Mouse (Mus musculus): ENCODE measurements around the gene Eif3c. TPM values are rescaled to one million over a fixed set of nuclear protein-coding genes. Genes with fewer than 3 reads are reported as not detected.

Eif3c gene
- total RNA-seq, 2 experiments from 2014 or later: 199 to 243 TPM

GRCm38 (mm10) chr7:126496475-126496874, 69.7 kb downstream of the Eif3c start:
- no peak for DNase-seq (ENCODE audit: low spot score in 2 of 2)

Small RNA genes lying within 50 kb of the gene (microRNA-seq; reads per million reads assigned to microRNA genes)
- gene Mir7059 (ENCODE audit: borderline number of aligned reads in 2 of 2): 0.47 to 1.8 reads per million in 2 experiments

Other genes starting within 250 kb of the Eif3c start
- gene Lat, start 196.8 kb downstream of the Eif3c start, total RNA-seq (2021): 1 to 10 TPM in 1 of 2 experiments, under 1 TPM in 1; 0.70 to 1.4 TPM
- gene Spns1, start 189.0 kb downstream of the Eif3c start, total RNA-seq (2021): 10 to 100 TPM; 38.2 to 44.1 TPM
- 1 to 10 TPM; 5.1 to 6.0 TPM for gene Nfatc2ip, start 169.7 kb downstream of the Eif3c start, total RNA-seq (2021)
- gene Cd19, start 151.5 kb downstream of the Eif3c start, total RNA-seq (2021): under 1 TPM; 0.19 to 0.50 TPM
- 10 to 100 TPM; 42.2 to 43.2 TPM for gene Rabep2, start 137.7 kb downstream of the Eif3c start, total RNA-seq (2021)
- 10 to 100 TPM in 1 of 2 experiments, not detected in 1; 10.0 TPM for gene Atp2a1, start 103.3 kb downstream of the Eif3c start, total RNA-seq (2021)
- gene Sh2b1, start 91.0 kb downstream of the Eif3c start, total RNA-seq (2021): 10 to 100 TPM; 56.2 to 60.8 TPM
- gene Tufm, start 79.0 kb downstream of the Eif3c start, total RNA-seq (2021): 100 to 1,000 TPM; 221 to 235 TPM
- 100 to 1,000 TPM in 1 of 2 experiments, 10 to 100 TPM in 1; 99.5 to 111 TPM for gene Atxn2l, start 63.0 kb downstream of the Eif3c start, total RNA-seq (2021)
- gene Apobr, start 18.5 kb upstream of the Eif3c start, total RNA-seq (2021): 1 to 10 TPM; 2.4 to 3.2 TPM
- 10 to 100 TPM; 34.6 to 35.8 TPM for gene Cln3, start 19.4 kb upstream of the Eif3c start, total RNA-seq (2021)
- gene Il27, start 28.5 kb upstream of the Eif3c start, total RNA-seq (2021): under 1 TPM in 1 of 2 experiments, not detected in 1; 0.38 TPM
- gene Nupr1, start 64.5 kb upstream of the Eif3c start, total RNA-seq (2021): 10 to 100 TPM; 13.6 to 26.7 TPM
- 10 to 100 TPM; 39.6 to 50.1 TPM for gene Sgf29, start 82.9 kb upstream of the Eif3c start, total RNA-seq (2021)
- gene Sult1a1, start 110.0 kb upstream of the Eif3c start, total RNA-seq (2021): 10 to 100 TPM; 48.0 to 52.5 TPM
- gene Bola2, start 129.0 kb upstream of the Eif3c start, total RNA-seq (2021): 100 to 1,000 TPM in 1 of 2 experiments, 10 to 100 TPM in 1; 98.7 to 105 TPM
- gene Slx1b, start 129.4 kb upstream of the Eif3c start, total RNA-seq (2021): 10 to 100 TPM in 1 of 2 experiments, 1 to 10 TPM in 1; 9.9 to 11.1 TPM
- gene Coro1a, start 141.4 kb upstream of the Eif3c start, total RNA-seq (2021): 10 to 100 TPM; 19.0 to 21.7 TPM
- gene Mapk3, start 193.2 kb upstream of the Eif3c start, total RNA-seq (2021): 100 to 1,000 TPM; 123 to 131 TPM
- 1 to 10 TPM; 2.7 to 4.3 TPM for gene Gdpd3, start 199.9 kb upstream of the Eif3c start, total RNA-seq (2021)
- 10 to 100 TPM; 93.7 to 95.0 TPM for gene Ypel3, start 210.5 kb upstream of the Eif3c start, total RNA-seq (2021)
- under 1 TPM; 0.53 to 0.64 TPM for gene Tbx6, start 215.1 kb upstream of the Eif3c start, total RNA-seq (2021)
- gene Ppp4c, start 226.1 kb upstream of the Eif3c start, total RNA-seq (2021): 10 to 100 TPM; 75.4 to 85.9 TPM
- gene Fam57b, start 231.3 kb upstream of the Eif3c start, total RNA-seq (2021): 10 to 100 TPM; 17.1 to 63.4 TPM

Data from adrenal gland, adult 18-20 months (tissue).